Comparison of ENCODE assay signal across 28 mouse cellular contexts in genomic region chr3:131134003-131134402, GRCm38 (mm10). TPM values are rescaled to one million over a fixed set of nuclear protein-coding genes. Genes with fewer than 3 reads are reported as not detected.
DNase-seq lines count a peak whose midpoint lies in the region; ATAC-seq lines count a peak whose summit lies in the region.
"Had no signal": no experiment of that assay in that cellular context is flagged by ENCODE, and none has a peak within 500 bp of the region (broad histone marks: within the 10 kb centered on the region; RNA-seq: fewer than 3 reads in every experiment).

No protein-coding gene starts in this region.

- no peak for DNase-seq in hindbrain, embryonic 10.5 days (ENCODE audit: low spot score)
- peak; percentile 22 for DNase-seq in retina, postnatal 1 day
- no peak for DNase-seq in retina, embryonic 14.5 days (ENCODE audit: low spot score)
- DNase-seq in midbrain, embryonic 14.5 days, result peak; percentile 49
- no peak for DNase-seq in ovary, postnatal 14 days (ENCODE audit: low spot score)
- DNase-seq in embryo, embryonic 10 days (ENCODE audit: low spot score), result no peak
- DNase-seq: adrenal gland, adult 2 months; B cell, adult 2 months; cerebellum, adult 11-12 months; cerebellum, postnatal 10 days; heart, postnatal 10 days; kidney, adult 9 months; kidney, postnatal 36 days; lung, adult 2 months; lung, postnatal 14 days; thymus, postnatal 25 days had no signal

- H3K27ac ChIP-seq in hindbrain, embryonic 13.5 days, result no peak overlapping the region
- H3K27ac ChIP-seq in hindbrain, embryonic 10.5 days, result no peak overlapping the region
- peak overlapping the region; percentile 37; the same call in 1 of the 2 replicates for H3K27ac ChIP-seq in midbrain, embryonic 14.5 days (replicated peaks; ENCODE audit: low read depth, low read length)
- H3K27ac ChIP-seq: embryonic facial prominence, embryonic 12.5 days; hindbrain, embryonic 15.5 days; limb, embryonic 13.5 days; liver, embryonic 12.5 days; stomach, embryonic 15.5 days had no signal

- 0 out of 2 replicates have a peak, but pooled peaks have one; percentile 43 for ATAC-seq in hindbrain, embryonic 13.5 days (ENCODE audit: low FRiP score)
- no peak for ATAC-seq in midbrain, embryonic 14.5 days (ENCODE audit: low FRiP score, low TSS enrichment)
- ATAC-seq: forebrain, embryonic 16.5 days; intestine, embryonic 16.5 days; liver, embryonic 12.5 days; Patski had no signal

- H3K9me3 ChIP-seq in hindbrain, embryonic 13.5 days, result no peaks in the 10 kb centered on the region
- no peaks in the 10 kb centered on the region for H3K9me3 ChIP-seq in hindbrain, embryonic 10.5 days
- H3K9me3 ChIP-seq in midbrain, embryonic 14.5 days (ENCODE audit: control insufficient read depth, low read length), result no peaks in the 10 kb centered on the region
- H3K9me3 ChIP-seq: embryonic facial prominence, embryonic 12.5 days; heart, embryonic 12.5 days; hindbrain, embryonic 15.5 days; limb, embryonic 13.5 days; liver, embryonic 12.5 days; stomach, embryonic 15.5 days had no signal

- no peak overlapping the region for H3K9ac ChIP-seq in hindbrain, embryonic 13.5 days
- no peak overlapping the region for H3K9ac ChIP-seq in midbrain, embryonic 14.5 days (replicated peaks; ENCODE audit: low read length)
- H3K9ac ChIP-seq: embryonic facial prominence, embryonic 12.5 days; heart, embryonic 12.5 days; hindbrain, embryonic 15.5 days; limb, embryonic 13.5 days; liver, embryonic 12.5 days; stomach, embryonic 15.5 days had no signal

- no peak overlapping the region for H3K4me3 ChIP-seq in hindbrain, embryonic 13.5 days
- no peak overlapping the region for H3K4me3 ChIP-seq in hindbrain, embryonic 10.5 days
- no peak overlapping the region for H3K4me3 ChIP-seq in midbrain, embryonic 14.5 days (replicated peaks; ENCODE audit: low read depth, low read length)
- H3K4me3 ChIP-seq: embryonic facial prominence, embryonic 12.5 days; heart, embryonic 12.5 days; hindbrain, embryonic 15.5 days; limb, embryonic 13.5 days; liver, embryonic 12.5 days; stomach, embryonic 15.5 days had no signal

- no peak overlapping the region for H3K4me2 ChIP-seq in hindbrain, embryonic 13.5 days
- 0 out of 2 replicates have a peak overlapping the region, but pooled peaks have one; percentile 16 for H3K4me2 ChIP-seq in midbrain, embryonic 14.5 days (ENCODE audit: low read length)
- H3K4me2 ChIP-seq: embryonic facial prominence, embryonic 12.5 days; heart, embryonic 12.5 days; hindbrain, embryonic 15.5 days; limb, embryonic 13.5 days; liver, embryonic 12.5 days; stomach, embryonic 15.5 days had no signal

- H3K36me3 ChIP-seq in hindbrain, embryonic 13.5 days, result no peaks in the 10 kb centered on the region
- no peaks in the 10 kb centered on the region for H3K36me3 ChIP-seq in hindbrain, embryonic 10.5 days
- no peaks in the 10 kb centered on the region for H3K36me3 ChIP-seq in midbrain, embryonic 14.5 days (ENCODE audit: control insufficient read depth, insufficient read depth, low read length)
- H3K36me3 ChIP-seq: G1E; heart, embryonic 12.5 days; hindbrain, embryonic 15.5 days; limb, embryonic 13.5 days; liver, embryonic 12.5 days; stomach, embryonic 15.5 days had no signal

- 0 out of 2 replicates have a peak, but pooled peaks cover 16% of the 10 kb centered on the region for H3K27me3 ChIP-seq in hindbrain, embryonic 13.5 days
- peaks cover 9% of the 10 kb centered on the region; the same call in 1 of the 2 replicates for H3K27me3 ChIP-seq in hindbrain, embryonic 10.5 days (ENCODE audit: insufficient read depth, poor library complexity, severe bottlenecking)
- H3K27me3 ChIP-seq in midbrain, embryonic 14.5 days (ENCODE audit: control insufficient read depth, insufficient read depth, low read length), result no peaks in the 10 kb centered on the region
- H3K27me3 ChIP-seq: CH12.LX; embryonic facial prominence, embryonic 12.5 days; heart, embryonic 12.5 days; limb, embryonic 13.5 days; Patski; stomach, embryonic 15.5 days had no signal

- peaks cover 30% of the 10 kb centered on the region for H3K4me1 ChIP-seq in hindbrain, embryonic 13.5 days (replicated peaks)
- H3K4me1 ChIP-seq in hindbrain, embryonic 10.5 days (replicated peaks), result peaks cover 54% of the 10 kb centered on the region
- peaks cover 48% of the 10 kb centered on the region for H3K4me1 ChIP-seq in midbrain, embryonic 14.5 days (ENCODE audit: control insufficient read depth, insufficient read depth, low read length)
- H3K4me1 ChIP-seq: liver, embryonic 12.5 days had no signal

- WGBS in hindbrain, embryonic 13.5 days, result 57% methylated on average over 9 of the region's 9 CpGs
- 61% methylated on average over 9 of the region's 9 CpGs for WGBS in hindbrain, embryonic 10.5 days
- 39% methylated on average over 9 of the region's 9 CpGs for WGBS in midbrain, embryonic 14.5 days

RNA-seq across cellular contexts. Expression of gene Lef1, which starts 23.7 kb away (rescaled TPM):
- 13.5 and 13.6 TPM in 2 replicates for polyA plus RNA-seq in hindbrain, embryonic 13.5 days (2015; fragmentation: Nextera tagmentation; extraction: Ambion mirVana)
- polyA plus RNA-seq in hindbrain, embryonic 10.5 days (2016; fragmentation: Nextera tagmentation; extraction: Ambion mirVana), result 24.8 and 32.9 TPM in 2 replicates
- polyA plus RNA-seq in midbrain, embryonic 14.5 days (2014; fragmentation: Nextera tagmentation; extraction: Ambion mirVana), result 75.4 and 93.8 TPM in 2 replicates
- polyA plus RNA-seq: G1E had no signal

Comparison
In these comparisons a context has a peak if more than half of its experiments do, and no peak if none do; other contexts are left out.
1. DNase-seq: peak in retina, postnatal 1 day (single experiment) and midbrain, embryonic 14.5 days (single experiment); none in hindbrain, embryonic 10.5 days (single experiment), retina, embryonic 14.5 days (single experiment), ovary, postnatal 14 days (single experiment) and embryo, embryonic 10 days (single experiment).